Mouse (Mus musculus) kidney, adult 2 months (tissue): ENCODE data around the gene Cenpc1. TPM values are rescaled to one million over a fixed set of nuclear protein-coding genes. Genes with fewer than 3 reads are reported as not detected.

Experiments used
- DNase-seq: peaks from one replicate; pipeline ENCODE4 v3.0.0; 2021
- H3K27ac ChIP-seq: fragments of 200-500 bp; 2 replicates; pipeline ENCODE4 v1.5.1; 2012; ENCODE audit warnings: low read depth, low read length, control low read depth, inconsistent platforms; ENCODE audit not compliant: insufficient read depth
- H3K27me3 ChIP-seq: fragments of 200-500 bp; replicated peaks from 2 replicates; pipeline ENCODE4 v1.6.1; 2012; ENCODE audit warnings: mild to moderate bottlenecking, moderate library complexity, low read length, inconsistent platforms; ENCODE audit not compliant: control insufficient read depth, insufficient read depth
- H3K36me3 ChIP-seq: fragments of 200-500 bp; 2 replicates; pipeline ENCODE4 v1.6.1; 2012; ENCODE audit warnings: mild to moderate bottlenecking, moderate library complexity, low read length, inconsistent platforms; ENCODE audit not compliant: control insufficient read depth, insufficient read depth
- H3K4me1 ChIP-seq: fragments of 200-500 bp; 2 replicates; pipeline ENCODE4 v1.6.1; 2011; ENCODE audit warnings: low read length; ENCODE audit not compliant: control insufficient read depth, insufficient read depth
- H3K4me3 ChIP-seq: fragments of 200-500 bp; 2 replicates; pipeline ENCODE4 v1.5.1; 2011; ENCODE audit warnings: mild to moderate bottlenecking, low read depth, low read length, control low read depth; ENCODE audit not compliant: insufficient read depth
- CTCF ChIP-seq: fragments of 200-500 bp; conservative IDR thresholded peaks from 2 replicates; pipeline ENCODE4 v1.5.1; 2011; ENCODE audit warnings: low read depth, mild to moderate bottlenecking, control low read depth, low read length, moderate library complexity, mixed read lengths; ENCODE audit not compliant: insufficient read depth, insufficient read length
- POLR2A ChIP-seq: fragments of 200-500 bp; IDR thresholded peaks from one replicate; pipeline ENCODE4 v1.6.1; 2011; ENCODE audit warnings: low read depth, low read length, control low read depth
- WGBS: fragments of 180-500 bp; shearing (Covaris S2); methylation state at CpG from one replicate; pipeline ENCODE4 v1.1.7; 2018; 5-methylcytosine and 5-hydroxymethylcytosine counted together
- polyA plus RNA-seq: library from polyadenylated mRNA; depleted of rRNA; stranded (reverse); fragments of >200 nt; gene quantifications from 2 replicates; pipeline ENCODE4 v1.2.3, GENCODE M21; 2012

The Cenpc1 gene
- polyA plus RNA-seq, 1 experiment, result 2.6 TPM

DNA sequence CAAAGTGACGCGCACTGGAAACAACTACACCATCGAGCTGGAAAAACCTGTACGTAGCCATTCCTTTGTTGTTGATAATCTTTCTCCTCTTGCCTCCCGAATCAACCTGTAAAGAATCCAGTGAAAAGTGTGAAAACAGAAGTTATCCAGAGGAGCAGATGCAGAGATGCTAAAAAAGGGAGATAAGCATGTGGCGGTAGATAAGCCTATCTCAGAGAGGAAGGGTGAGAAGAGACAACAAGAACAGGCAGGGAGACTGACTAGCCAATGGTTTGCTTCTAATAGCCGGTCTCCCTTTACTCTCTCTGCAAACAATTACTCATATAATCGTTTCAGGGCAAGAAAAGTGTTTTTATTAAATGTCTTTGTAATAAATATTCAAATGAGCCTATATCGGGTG, 29.4 kb upstream of the Cenpc1 start:
- Histone ChIP-seq H3K27me3 (no peaks in the 10 kb centered on the region), H3K4me1 (no peaks in the 10 kb centered on the region), H3K27ac (no peak overlapping the region), H3K36me3 (no peaks in the 10 kb centered on the region), H3K4me3 (no peak overlapping the region)
- DNase-seq, result no peak
- 88% methylated on average over 9 of the region's 9 CpGs for WGBS
- TF ChIP-seq POLR2A, result no peak
- TF ChIP-seq CTCF, result no peak

- Histone ChIP-seq H3K4me3 (no peak overlapping the region), H3K27me3 (no peaks in the 10 kb centered on the region), H3K4me1 (no peaks in the 10 kb centered on the region), H3K36me3 (no peaks in the 10 kb centered on the region), H3K27ac (no peak overlapping the region)
- TF ChIP-seq CTCF, result no peak
- no peak for TF ChIP-seq POLR2A
- no peak for DNase-seq
- 68% methylated on average over 6 of the region's 6 CpGs for WGBS
Observed at GRCm38 (mm10) chr5:86086751-86087150, 21.4 kb upstream of the Cenpc1 start.

GRCm38 (mm10) chr5:86084979-86085378, 19.6 kb upstream of the Cenpc1 start:
- Histone ChIP-seq H3K4me1 (no peaks in the 10 kb centered on the region), H3K36me3 (no peaks in the 10 kb centered on the region), H3K27ac (no peak overlapping the region), H3K4me3 (no peak overlapping the region), H3K27me3 (no peaks in the 10 kb centered on the region)
- DNase-seq, result no peak
- 81% methylated on average over 7 of the region's 7 CpGs for whole genome bisulfite sequencing
- no peak for TF ChIP-seq POLR2A
- no peak for TF ChIP-seq CTCF

DNA sequence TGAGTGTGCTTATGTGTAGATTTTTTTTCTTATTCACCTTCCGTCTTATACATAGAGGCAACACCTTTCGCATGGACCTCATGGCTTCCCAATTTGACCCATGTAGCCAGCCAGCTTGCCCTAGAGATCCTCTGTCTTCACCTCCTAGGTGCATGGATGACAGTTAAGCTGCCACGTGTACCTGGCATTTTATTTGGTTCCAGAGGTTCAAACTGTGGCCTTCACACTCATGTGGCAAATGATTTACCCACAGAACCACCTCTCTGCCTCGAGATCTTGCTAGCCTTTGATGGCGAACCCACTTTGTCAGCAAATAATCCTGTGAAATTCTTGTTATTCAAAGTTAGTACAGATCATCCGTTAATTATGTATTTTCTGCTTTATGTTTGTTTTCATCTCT, 18.6 kb upstream of the Cenpc1 start:
- TF ChIP-seq POLR2A (no peak), CTCF (no peak)
- H3K4me3 ChIP-seq, result no peak overlapping the region
- no peaks in the 10 kb centered on the region for H3K27me3 ChIP-seq
- H3K36me3 ChIP-seq, result no peaks in the 10 kb centered on the region
- H3K27ac ChIP-seq, result no peak overlapping the region
- H3K4me1 ChIP-seq, result no peaks in the 10 kb centered on the region
- peak; percentile 48 for DNase-seq
- 60% methylated on average over 6 of the region's 6 CpGs for WGBS

- H3K4me1 ChIP-seq, result no peaks in the 10 kb centered on the region
- 75% methylated on average over 3 of the region's 3 CpGs for WGBS
- no peak overlapping the region for H3K4me3 ChIP-seq
- H3K27me3 ChIP-seq, result no peaks in the 10 kb centered on the region
- H3K36me3 ChIP-seq, result no peaks in the 10 kb centered on the region
- no peak overlapping the region for H3K27ac ChIP-seq
- TF ChIP-seq CTCF, result no peak
- TF ChIP-seq POLR2A, result no peak
- DNase-seq, result no peak
Observed at GRCm38 (mm10) chr5:86078720-86079334, 13.4 kb upstream of the Cenpc1 start.

- H3K4me3 ChIP-seq, result no peak overlapping the region
- TF ChIP-seq POLR2A (no peak), CTCF (no peak)
- H3K4me1 ChIP-seq, result no peaks in the 10 kb centered on the region
- no peaks in the 10 kb centered on the region for H3K27me3 ChIP-seq
- no peak overlapping the region for H3K27ac ChIP-seq
- no peak for DNase-seq
- no peaks in the 10 kb centered on the region for H3K36me3 ChIP-seq
- 82% methylated on average over 4 of the region's 4 CpGs for WGBS
Observed at GRCm38 (mm10) chr5:86072756-86073386, 7.5 kb upstream of the Cenpc1 start.

GRCm38 (mm10) chr5:86071538-86071937, 6.2 kb upstream of the Cenpc1 start, which contains the start of gene Stap1:
Stap1 (plus strand) TSS chr5:86071746.
- no peaks in the 10 kb centered on the region for H3K4me1 ChIP-seq
- no peaks in the 10 kb centered on the region for H3K36me3 ChIP-seq
- no peaks in the 10 kb centered on the region for H3K27me3 ChIP-seq
- H3K4me3 ChIP-seq, result no peak within 1 kb of the TSS
- TF ChIP-seq POLR2A (no peak), CTCF (no peak)
- DNase-seq, result peak; percentile 11
- WGBS, result 65% methylated on average over 7 of the region's 7 CpGs
- H3K27ac ChIP-seq, result no peak within 1 kb of the TSS

DNA sequence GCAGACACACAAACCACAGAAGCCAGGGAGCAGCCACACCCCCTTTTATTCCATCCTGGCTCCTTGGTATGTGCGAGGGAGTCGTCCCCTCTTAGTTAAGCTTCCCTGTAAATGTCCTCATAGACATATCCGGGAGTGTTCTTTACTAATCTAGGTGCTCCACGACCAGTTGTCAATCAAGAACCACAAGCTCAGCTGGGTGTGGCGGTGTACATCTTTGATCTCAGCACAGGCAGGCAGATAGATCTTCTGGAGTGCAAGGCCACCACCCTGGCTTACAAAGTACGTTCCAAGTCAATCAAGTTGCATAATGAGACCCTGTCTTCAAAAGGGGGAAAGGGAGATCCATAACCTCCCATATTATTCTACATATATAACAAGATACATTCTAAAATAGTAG, 3.7 kb upstream of the Cenpc1 start:
- TF ChIP-seq CTCF, result no peak
- TF ChIP-seq POLR2A, result no peak
- 81% methylated on average over 6 of the region's 6 CpGs for WGBS
- DNase-seq, result no peak
- Histone ChIP-seq H3K4me1 (peaks cover 4% of the 10 kb centered on the region; the same call in 1 of the 2 replicates), H3K27me3 (no peaks in the 10 kb centered on the region), H3K27ac (no peak overlapping the region), H3K4me3 (no peak overlapping the region), H3K36me3 (no peaks in the 10 kb centered on the region)
